Mouse (Mus musculus): ENCODE results near the gene Tcp10a.
"Not testable (repeated sequence)": the region's sequence is repeated elsewhere in the genome, so short reads cannot be mapped to it uniquely, and the experiment has no call there.

Tcp10a gene

GRCm38 (mm10) chr17:7324346-7324745 is at the start of gene Tcp10a:
Tcp10a (plus strand) TSS chr17:7324646.
- DNase-seq (ENCODE audit: low spot score in 2 of 2) = not testable (repeated sequence)

- no peak for DNase-seq (ENCODE audit: low spot score in 2 of 2)
Measured at GRCm38 (mm10) chr17:7278702-7279242, 45.7 kb upstream of the Tcp10a start.

GRCm38 (mm10) chr17:7279251-7279650 is 45.2 kb upstream of the Tcp10a start:
- DNase-seq (ENCODE audit: low spot score in 2 of 2) = no peak

- no peak for DNase-seq (ENCODE audit: low spot score in 2 of 2)
Measured at GRCm38 (mm10) chr17:7284297-7284910, 40.0 kb upstream of the Tcp10a start.

- DNase-seq (ENCODE audit: low spot score in 2 of 2) = no peak
Measured at GRCm38 (mm10) chr17:7285292-7285691, 39.2 kb upstream of the Tcp10a start.

GRCm38 (mm10) chr17:7286422-7287050 is 37.9 kb upstream of the Tcp10a start:
- no peak for DNase-seq (ENCODE audit: low spot score in 2 of 2)

- no peak for DNase-seq (ENCODE audit: low spot score in 2 of 2)
Measured at GRCm38 (mm10) chr17:7292012-7292684, 32.3 kb upstream of the Tcp10a start.

- peak; percentile 61 to 62 for DNase-seq (ENCODE audit: low spot score in 2 of 2)
Measured at GRCm38 (mm10) chr17:7306278-7307196, 17.9 kb upstream of the Tcp10a start.

- not testable (repeated sequence) for DNase-seq (ENCODE audit: low spot score in 2 of 2)
Measured at GRCm38 (mm10) chr17:7315693-7316382, 8.6 kb upstream of the Tcp10a start.

- DNase-seq (ENCODE audit: low spot score in 2 of 2) = not testable (repeated sequence)
Measured at GRCm38 (mm10) chr17:7319789-7320188, 4.7 kb upstream of the Tcp10a start.

GRCm38 (mm10) chr17:7326415-7326814 is 2.0 kb downstream of the Tcp10a start:
- DNase-seq (ENCODE audit: low spot score in 2 of 2) = not testable (repeated sequence)

GRCm38 (mm10) chr17:7332745-7333144 is 8.3 kb downstream of the Tcp10a start:
- DNase-seq (ENCODE audit: low spot score in 2 of 2) = not testable (repeated sequence)

- not testable (repeated sequence) for DNase-seq (ENCODE audit: low spot score in 2 of 2)
Measured at GRCm38 (mm10) chr17:7337381-7337780, 12.9 kb downstream of the Tcp10a start.

- DNase-seq (ENCODE audit: low spot score in 2 of 2) = not testable (repeated sequence)
Measured at GRCm38 (mm10) chr17:7348765-7349164, 24.3 kb downstream of the Tcp10a start.

GRCm38 (mm10) chr17:7352596-7352995 is 28.1 kb downstream of the Tcp10a start, which contains the start of gene Ttll2:
Ttll2 (minus strand) TSS chr17:7352696.
- DNase-seq (ENCODE audit: low spot score in 2 of 2) = not testable (repeated sequence)

- DNase-seq (ENCODE audit: low spot score in 2 of 2) = not testable (repeated sequence)
Measured at GRCm38 (mm10) chr17:7359806-7360205, 35.4 kb downstream of the Tcp10a start.

GRCm38 (mm10) chr17:7360749-7361465 is 36.5 kb downstream of the Tcp10a start:
- DNase-seq (ENCODE audit: low spot score in 2 of 2) = not testable (repeated sequence)

GRCm38 (mm10) chr17:7365615-7366014 is 41.2 kb downstream of the Tcp10a start:
- DNase-seq (ENCODE audit: low spot score in 2 of 2) = not testable (repeated sequence)

GRCm38 (mm10) chr17:7366265-7366664 is 41.8 kb downstream of the Tcp10a start:
- DNase-seq (ENCODE audit: low spot score in 2 of 2) = not testable (repeated sequence)
